Mouse (Mus musculus): ENCODE results near the gene Brat1. TPM values are rescaled to one million over a fixed set of nuclear protein-coding genes. Genes with fewer than 3 reads are reported as not detected.
A peak's percentile ranks its signal among the peaks of the same experiment; 100 is the strongest.
"Not testable (repeated sequence)": the region's sequence is repeated elsewhere in the genome, so short reads cannot be mapped to it uniquely, and the experiment has no call there.

Brat1 gene
- total and polyA plus RNA-seq, 2 experiments, result 5.5 to 14.4 TPM

GRCm38 (mm10) chr5:140662741-140663592, 41.8 kb upstream of the Brat1 start:
- no peak overlapping the region for H3K9ac ChIP-seq (ENCODE audit: low read depth, low read length)
- H3K27me3 ChIP-seq (ENCODE audit: control insufficient read depth, insufficient read depth, low read length), result no peaks in the 10 kb centered on the region
- no peak for TF ChIP-seq CTCF (IDR thresholded peaks at IDR 0.05; ENCODE audit: low read depth, low read length)
- no peak for TF ChIP-seq POLR2A (IDR thresholded peaks at IDR 0.05; ENCODE audit: extremely low read depth, insufficient read depth, low read length)
- WGBS, result 70% methylated on average over 17 of the region's 17 CpGs
- no peaks in the 10 kb centered on the region for H3K79me2 ChIP-seq (ENCODE audit: control insufficient read depth, insufficient read depth, low read length)
- no peak overlapping the region for H3K27ac ChIP-seq (replicated peaks; ENCODE audit: insufficient read depth, low read depth, low read length)
- no peaks in the 10 kb centered on the region for H3K4me1 ChIP-seq (ENCODE audit: control insufficient read depth, insufficient read depth, low read length)
- H3K4me3 ChIP-seq (ENCODE audit: insufficient read depth, low read depth, low read length), result no peak overlapping the region
- DNase-seq (ENCODE audit: extremely low read depth, low read depth, low spot score), result no peak
- H3K36me3 ChIP-seq (ENCODE audit: control insufficient read depth, insufficient read depth, low read length), result no peaks in the 10 kb centered on the region

GRCm38 (mm10) chr5:140663621-140664180, 41.1 kb upstream of the Brat1 start:
- no peaks in the 10 kb centered on the region for H3K4me1 ChIP-seq (ENCODE audit: control insufficient read depth, insufficient read depth, low read length)
- H3K27me3 ChIP-seq (ENCODE audit: control insufficient read depth, insufficient read depth, low read length), result no peaks in the 10 kb centered on the region
- no peaks in the 10 kb centered on the region for H3K79me2 ChIP-seq (ENCODE audit: control insufficient read depth, insufficient read depth, low read length)
- WGBS, result 66% methylated on average over 7 of the region's 7 CpGs
- TF ChIP-seq POLR2A (IDR thresholded peaks at IDR 0.05; ENCODE audit: extremely low read depth, insufficient read depth, low read length), result no peak
- peak; percentile 78 for TF ChIP-seq CTCF (IDR thresholded peaks at IDR 0.05; ENCODE audit: low read depth, low read length)
- H3K4me3 ChIP-seq (ENCODE audit: insufficient read depth, low read depth, low read length), result no peak overlapping the region
- no peak overlapping the region for H3K9ac ChIP-seq (ENCODE audit: low read depth, low read length)
- no peak overlapping the region for H3K27ac ChIP-seq (replicated peaks; ENCODE audit: insufficient read depth, low read depth, low read length)
- no peak for DNase-seq (ENCODE audit: extremely low read depth, low read depth, low spot score)
- no peaks in the 10 kb centered on the region for H3K36me3 ChIP-seq (ENCODE audit: control insufficient read depth, insufficient read depth, low read length)

GRCm38 (mm10) chr5:140672115-140672514, 32.7 kb upstream of the Brat1 start:
- WGBS, result 94% methylated on average over 6 of the region's 6 CpGs
- H3K27me3 ChIP-seq (ENCODE audit: control insufficient read depth, insufficient read depth, low read length), result no peaks in the 10 kb centered on the region
- H3K4me3 ChIP-seq (ENCODE audit: insufficient read depth, low read depth, low read length), result no peak overlapping the region
- no peak for TF ChIP-seq CTCF (IDR thresholded peaks at IDR 0.05; ENCODE audit: low read depth, low read length)
- TF ChIP-seq POLR2A (IDR thresholded peaks at IDR 0.05; ENCODE audit: extremely low read depth, insufficient read depth, low read length), result no peak
- DNase-seq (ENCODE audit: extremely low read depth, low read depth, low spot score), result no peak
- no peaks in the 10 kb centered on the region for H3K79me2 ChIP-seq (ENCODE audit: control insufficient read depth, insufficient read depth, low read length)
- H3K9ac ChIP-seq (ENCODE audit: low read depth, low read length), result no peak overlapping the region
- H3K27ac ChIP-seq (replicated peaks; ENCODE audit: insufficient read depth, low read depth, low read length), result no peak overlapping the region
- no peaks in the 10 kb centered on the region for H3K4me1 ChIP-seq (ENCODE audit: control insufficient read depth, insufficient read depth, low read length)
- H3K36me3 ChIP-seq (ENCODE audit: control insufficient read depth, insufficient read depth, low read length), result peaks cover 1% of the 10 kb centered on the region; the same call in 1 of the 2 replicates

GRCm38 (mm10) chr5:140672603-140673002, 32.2 kb upstream of the Brat1 start:
- H3K36me3 ChIP-seq (ENCODE audit: control insufficient read depth, insufficient read depth, low read length); H3K9ac ChIP-seq (ENCODE audit: low read depth, low read length); H3K4me3 ChIP-seq (ENCODE audit: insufficient read depth, low read depth, low read length); H3K27me3 ChIP-seq (ENCODE audit: control insufficient read depth, insufficient read depth, low read length); H3K79me2 ChIP-seq (ENCODE audit: control insufficient read depth, insufficient read depth, low read length); H3K27ac ChIP-seq (replicated peaks; ENCODE audit: insufficient read depth, low read depth, low read length); H3K4me1 ChIP-seq (ENCODE audit: control insufficient read depth, insufficient read depth, low read length); DNase-seq (ENCODE audit: extremely low read depth, low read depth, low spot score): not testable (repeated sequence)
- WGBS, result 94% methylated on average over 6 of the region's 6 CpGs

GRCm38 (mm10) chr5:140674036-140674435, 30.8 kb upstream of the Brat1 start:
- 94% methylated on average over 17 of the region's 17 CpGs for WGBS
- DNase-seq (ENCODE audit: extremely low read depth, low read depth, low spot score), result no peak
- Histone ChIP-seq H3K9ac (ENCODE audit: low read depth, low read length) (no peak overlapping the region), H3K4me3 (ENCODE audit: insufficient read depth, low read depth, low read length) (no peak overlapping the region), H3K79me2 (ENCODE audit: control insufficient read depth, insufficient read depth, low read length) (no peaks in the 10 kb centered on the region), H3K27ac (replicated peaks; ENCODE audit: insufficient read depth, low read depth, low read length) (no peak overlapping the region), H3K4me1 (ENCODE audit: control insufficient read depth, insufficient read depth, low read length) (no peaks in the 10 kb centered on the region), H3K27me3 (ENCODE audit: control insufficient read depth, insufficient read depth, low read length) (no peaks in the 10 kb centered on the region), H3K36me3 (ENCODE audit: control insufficient read depth, insufficient read depth, low read length) (peaks cover 1% of the 10 kb centered on the region; the same call in 1 of the 2 replicates)
- TF ChIP-seq CTCF (IDR thresholded peaks at IDR 0.05; ENCODE audit: low read depth, low read length) (no peak), POLR2A (IDR thresholded peaks at IDR 0.05; ENCODE audit: extremely low read depth, insufficient read depth, low read length) (no peak)

- TF ChIP-seq CTCF (IDR thresholded peaks at IDR 0.05; ENCODE audit: low read depth, low read length), result no peak
- no peak for TF ChIP-seq POLR2A (IDR thresholded peaks at IDR 0.05; ENCODE audit: extremely low read depth, insufficient read depth, low read length)
- Histone ChIP-seq H3K4me3 (ENCODE audit: insufficient read depth, low read depth, low read length) (no peak overlapping the region), H3K4me1 (ENCODE audit: control insufficient read depth, insufficient read depth, low read length) (no peaks in the 10 kb centered on the region), H3K27me3 (ENCODE audit: control insufficient read depth, insufficient read depth, low read length) (no peaks in the 10 kb centered on the region), H3K9ac (ENCODE audit: low read depth, low read length) (no peak overlapping the region), H3K36me3 (ENCODE audit: control insufficient read depth, insufficient read depth, low read length) (peaks cover 1% of the 10 kb centered on the region; the same call in 1 of the 2 replicates), H3K27ac (replicated peaks; ENCODE audit: insufficient read depth, low read depth, low read length) (no peak overlapping the region), H3K79me2 (ENCODE audit: control insufficient read depth, insufficient read depth, low read length) (no peaks in the 10 kb centered on the region)
- WGBS, result 89% methylated on average over 11 of the region's 11 CpGs
- DNase-seq (ENCODE audit: extremely low read depth, low read depth, low spot score), result no peak
Measured at GRCm38 (mm10) chr5:140675079-140675478, 29.7 kb upstream of the Brat1 start.

All from liver, adult 2 months (tissue).